Mouse (Mus musculus) heart, embryonic 14.5 days (tissue): ENCODE measurements around the gene Rragc. TPM values are rescaled to one million over a fixed set of nuclear protein-coding genes. Genes with fewer than 3 reads are reported as not detected.

Source experiments
- ATAC-seq: fragments of 200-750 bp; cut with Nextera tagmentation; 2 replicates; pipeline ENCODE4 v1.8.0; 2017; ENCODE audit warnings: low read depth, moderate TSS enrichment; ENCODE audit not compliant: insufficient number of reproducible peaks, insufficient read depth, low FRiP score
- H3K27ac ChIP-seq, 2 experiments: fragments of 200-500 bp in 1 of 2; fragments of 300-500 bp in 1 of 2; sonication (generic) in 1 of 2; replicated peaks in 1 of 2; 2 replicates each; pipeline ENCODE4 v1.5.1; 2012 to 2014; ENCODE audit warnings: low read depth in 2 of 2, low read length in 2 of 2, control low read depth in 1 of 2, mild to moderate bottlenecking in 1 of 2, mixed read lengths in 1 of 2; ENCODE audit not compliant: control insufficient read depth in 1 of 2, insufficient read depth in 1 of 2
- H3K27me3 ChIP-seq: fragments of 300-500 bp; sonication (generic); 2 replicates; pipeline ENCODE4 v1.6.1; 2014; ENCODE audit warnings: mild to moderate bottlenecking, low read length, control low read depth; ENCODE audit not compliant: control insufficient read depth, insufficient read depth
- H3K36me3 ChIP-seq: fragments of 300-500 bp; sonication (generic); 2 replicates; pipeline ENCODE4 v1.6.1; 2014; ENCODE audit warnings: mild to moderate bottlenecking, control low read depth, low read length, mixed read lengths; ENCODE audit not compliant: control insufficient read depth, insufficient read depth
- H3K4me1 ChIP-seq, 2 experiments: fragments of 200-500 bp in 1 of 2; fragments of 300-500 bp in 1 of 2; sonication (generic) in 1 of 2; 2 replicates each; pipeline ENCODE4 v1.6.1; 2012 to 2014; ENCODE audit warnings: low read length in 2 of 2, control low read depth in 1 of 2, mixed read lengths in 1 of 2; ENCODE audit not compliant: control insufficient read depth in 2 of 2, insufficient read depth in 2 of 2
- H3K4me2 ChIP-seq: fragments of 300-500 bp; sonication (generic); 2 replicates; pipeline ENCODE4 v1.6.1; 2014; ENCODE audit warnings: mild to moderate bottlenecking, low read length
- H3K4me3 ChIP-seq, 2 experiments: fragments of 200-500 bp in 1 of 2; fragments of 300-500 bp in 1 of 2; sonication (generic) in 1 of 2; 2 replicates each; pipeline ENCODE4 v1.5.1; 2012 to 2014; ENCODE audit warnings: low read length in 2 of 2, mild to moderate bottlenecking in 2 of 2, control low read depth in 1 of 2, low read depth in 1 of 2, moderate library complexity in 1 of 2; ENCODE audit not compliant: control insufficient read depth in 1 of 2, insufficient read depth in 1 of 2
- H3K9ac ChIP-seq: fragments of 300-500 bp; sonication (generic); 2 replicates; pipeline ENCODE4 v1.6.1; 2014; ENCODE audit warnings: mild to moderate bottlenecking, low read length
- H3K9me3 ChIP-seq: fragments of 300-500 bp; sonication (generic); 2 replicates; pipeline ENCODE4 v1.6.1; 2016; ENCODE audit warnings: low read length, control low read depth; ENCODE audit not compliant: control insufficient read depth
- WGBS: fragments of 180-500 bp; shearing (Covaris S2); extraction: QIAGEN DNeasy Blood & Tissue Kit; methylation state at CpG from one replicate; pipeline ENCODE4 v1.1.7; 2014; 5-methylcytosine and 5-hydroxymethylcytosine counted together
- polyA plus RNA-seq: library from polyadenylated mRNA; unstranded; fragments of >200 nt; fragmentation: Nextera tagmentation; extraction: Ambion mirVana; gene quantifications from 2 replicates; pipeline ENCODE4 v1.2.1, GENCODE M21; 2014

The Rragc gene
- polyA plus RNA-seq, 1 experiment from 2014 or later = 48.6 TPM

GRCm38 (mm10) chr4:123911503-123911902, 5.7 kb upstream of the Rragc start:
- H3K9ac ChIP-seq = no peak overlapping the region
- no peaks in the 10 kb centered on the region for H3K9me3 ChIP-seq
- H3K27me3 ChIP-seq = no peaks in the 10 kb centered on the region
- 85% methylated on average over 4 of the region's 4 CpGs for WGBS
- no peak for ATAC-seq
- H3K4me3 ChIP-seq = no peak overlapping the region
- H3K27ac ChIP-seq = no peak overlapping the region
- H3K4me2 ChIP-seq = no peak overlapping the region
- H3K4me1 ChIP-seq = peaks cover 2 to 14% of the 10 kb centered on the region in 2 experiments; a peak in 3 of 4 replicates
- peaks cover 53% of the 10 kb centered on the region for H3K36me3 ChIP-seq

- Histone ChIP-seq H3K9ac (no peak overlapping the region), H3K27ac (no peak overlapping the region), H3K36me3 (peaks cover 53% of the 10 kb centered on the region), H3K9me3 (no peaks in the 10 kb centered on the region), H3K4me3 (no peak overlapping the region), H3K4me1 (peaks cover 2 to 10% of the 10 kb centered on the region in 2 experiments; a peak in 3 of 4 replicates), H3K4me2 (no peak overlapping the region), H3K27me3 (no peaks in the 10 kb centered on the region)
- no peak for ATAC-seq
- WGBS = 46% methylated on average over 2 of the region's 2 CpGs
Measured at GRCm38 (mm10) chr4:123912431-123912830, 4.8 kb upstream of the Rragc start.

- Histone ChIP-seq H3K27me3 (no peaks in the 10 kb centered on the region), H3K4me1 (peaks cover 6 to 22% of the 10 kb centered on the region in 2 experiments), H3K9me3 (no peaks in the 10 kb centered on the region), H3K9ac (peak within 1 kb of the TSS; percentile 95), H3K36me3 (peaks cover 41% of the 10 kb centered on the region), H3K27ac (peak within 1 kb of the TSS; percentile 76 to 87), H3K4me3 (peak within 1 kb of the TSS; percentile 95 to 98), H3K4me2 (peak within 1 kb of the TSS; percentile 82)
- WGBS = under 1% methylated on average over 53 of the region's 63 CpGs
- peak; percentile 46 for ATAC-seq
Measured at GRCm38 (mm10) chr4:123917548-123918140, 398 bp downstream of the Rragc start, which contains the start of gene 4930535I16Rik. Gene 4930535I16Rik, minus strand, starts transcription at chr4:123918022.

- ATAC-seq = no peak
- no peak overlapping the region for H3K27ac ChIP-seq
- H3K9ac ChIP-seq = peak overlapping the region; percentile 95
- H3K27me3 ChIP-seq = no peaks in the 10 kb centered on the region
- H3K9me3 ChIP-seq = no peaks in the 10 kb centered on the region
- peaks cover 6 to 22% of the 10 kb centered on the region in 2 experiments for H3K4me1 ChIP-seq
- peaks cover 42% of the 10 kb centered on the region for H3K36me3 ChIP-seq
- WGBS = 67% methylated on average over 2 of the region's 2 CpGs
- H3K4me3 ChIP-seq = peak overlapping the region in 1 of 2 experiments; percentile 98; a peak in 3 of 4 replicates
- H3K4me2 ChIP-seq = peak overlapping the region; percentile 81
Measured at GRCm38 (mm10) chr4:123918851-123919250, 1.6 kb downstream of the Rragc start.

GRCm38 (mm10) chr4:123921055-123921565, 3.9 kb downstream of the Rragc start:
- WGBS = 89% methylated on average over 4 of the region's 4 CpGs

DNA sequence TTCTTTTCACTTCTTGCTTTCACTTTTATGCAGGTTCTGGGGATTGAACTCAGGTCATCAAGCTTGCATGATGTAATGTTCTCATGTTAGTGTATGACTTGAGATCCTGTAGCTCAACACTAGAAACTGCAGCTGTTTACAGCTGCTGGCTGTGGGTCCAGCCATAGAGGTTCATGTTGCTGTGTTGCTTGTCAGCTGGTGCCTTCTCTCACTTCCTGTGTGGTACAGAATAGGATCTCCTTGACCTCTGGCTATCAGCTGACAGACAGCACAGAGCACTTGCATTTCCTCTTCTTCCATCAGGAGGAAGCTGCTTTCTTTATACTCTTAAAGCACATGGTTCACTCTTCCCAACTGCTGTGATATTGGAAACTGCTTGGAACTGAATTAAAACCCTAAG, 10.7 kb downstream of the Rragc start:
- Histone ChIP-seq H3K9ac (no peak overlapping the region), H3K27me3 (no peaks in the 10 kb centered on the region), H3K4me3 (no peak overlapping the region), H3K9me3 (no peaks in the 10 kb centered on the region), H3K36me3 (peaks cover 100% of the 10 kb centered on the region), H3K27ac (no peak overlapping the region), H3K4me1 (no peaks in the 10 kb centered on the region), H3K4me2 (no peak overlapping the region)
- no peak for ATAC-seq

More at GRCm38 (mm10) chr4:123921055-123921565, 3.9 kb downstream of the Rragc start:
- Histone ChIP-seq H3K4me1 (peaks cover 6 to 18% of the 10 kb centered on the region in 2 experiments), H3K9ac (no peak overlapping the region), H3K27ac (no peak overlapping the region), H3K27me3 (no peaks in the 10 kb centered on the region), H3K9me3 (no peaks in the 10 kb centered on the region), H3K4me3 (no peak overlapping the region), H3K36me3 (peaks cover 64% of the 10 kb centered on the region), H3K4me2 (no peak overlapping the region)
- no peak for ATAC-seq

- 93% methylated on average over 4 of the region's 4 CpGs for WGBS
- H3K4me1 ChIP-seq = no peaks in the 10 kb centered on the region
- no peaks in the 10 kb centered on the region for H3K27me3 ChIP-seq
- ATAC-seq = no peak
- H3K9me3 ChIP-seq = no peaks in the 10 kb centered on the region
- no peak overlapping the region for H3K9ac ChIP-seq
- no peak overlapping the region for H3K4me3 ChIP-seq
- no peak overlapping the region for H3K4me2 ChIP-seq
- peaks cover 96% of the 10 kb centered on the region for H3K36me3 ChIP-seq
- H3K27ac ChIP-seq = no peak overlapping the region
Measured at GRCm38 (mm10) chr4:123929994-123930393, 12.7 kb downstream of the Rragc start.
